Mouse (Mus musculus) embryo, embryonic 11.5 days (tissue): ENCODE data around the gene Card11.

Source experiments
- DNase-seq: peaks from one replicate; pipeline ENCODE4 v3.0.0-alpha.2; 2012; ENCODE audit warnings: low read depth, low spot score

The Card11 gene

GRCm38 (mm10) chr5:141000349-141000748 is at the start of gene Card11:
TSS of gene Card11 (minus strand) at chr5:141000582.
- no peak for DNase-seq

DNA sequence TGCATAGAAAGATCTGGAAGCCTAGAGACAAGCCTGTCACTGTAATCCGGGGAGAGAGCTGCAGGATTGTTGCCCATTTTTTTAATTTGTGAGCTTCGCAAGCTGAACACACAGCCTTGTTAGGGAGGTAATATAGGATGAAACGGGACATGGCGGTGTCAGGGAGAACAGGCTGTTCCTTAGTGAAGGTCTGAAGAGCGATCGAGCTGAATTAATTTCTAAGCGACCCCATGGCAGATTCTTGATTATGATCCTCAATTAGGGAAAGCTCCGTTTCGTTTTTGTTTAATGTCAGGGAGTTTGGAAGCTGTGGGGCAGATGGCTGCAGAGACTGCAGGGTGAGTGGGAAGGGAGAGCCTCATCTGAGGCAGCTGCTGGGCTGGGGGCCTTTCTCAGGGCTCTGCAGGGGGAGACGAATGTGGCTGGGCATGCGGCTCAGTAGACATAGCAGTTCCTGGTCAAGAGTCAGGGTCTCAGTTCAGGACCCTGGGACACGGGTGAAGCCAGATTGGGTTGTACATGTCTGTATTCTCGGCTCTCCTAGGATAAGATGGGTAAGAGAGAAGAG is 47.4 kb upstream of the Card11 start:
- DNase-seq = no peak

DNA sequence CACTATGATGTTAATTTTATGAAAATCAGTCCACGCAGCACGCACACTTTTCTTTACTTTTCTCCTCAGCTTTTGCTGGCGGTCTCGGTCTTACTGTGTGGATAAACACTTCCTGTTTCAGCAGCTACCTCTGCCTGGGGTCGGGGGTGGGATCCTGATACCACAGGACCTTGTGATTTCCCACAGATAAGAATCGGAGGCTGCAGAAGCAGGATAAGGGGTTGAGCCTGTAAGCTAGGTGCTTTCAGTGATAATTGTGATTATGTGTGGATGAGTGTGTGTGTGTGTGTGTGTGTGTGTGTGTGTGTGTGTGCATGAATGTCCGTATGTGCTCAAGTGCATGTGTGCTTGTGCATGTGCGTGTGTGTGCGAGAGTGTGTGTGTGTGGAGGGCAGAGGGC is 44.6 kb upstream of the Card11 start:
- no peak for DNase-seq

- DNase-seq = no peak
Measured at GRCm38 (mm10) chr5:141043654-141044447, 43.5 kb upstream of the Card11 start.

DNA sequence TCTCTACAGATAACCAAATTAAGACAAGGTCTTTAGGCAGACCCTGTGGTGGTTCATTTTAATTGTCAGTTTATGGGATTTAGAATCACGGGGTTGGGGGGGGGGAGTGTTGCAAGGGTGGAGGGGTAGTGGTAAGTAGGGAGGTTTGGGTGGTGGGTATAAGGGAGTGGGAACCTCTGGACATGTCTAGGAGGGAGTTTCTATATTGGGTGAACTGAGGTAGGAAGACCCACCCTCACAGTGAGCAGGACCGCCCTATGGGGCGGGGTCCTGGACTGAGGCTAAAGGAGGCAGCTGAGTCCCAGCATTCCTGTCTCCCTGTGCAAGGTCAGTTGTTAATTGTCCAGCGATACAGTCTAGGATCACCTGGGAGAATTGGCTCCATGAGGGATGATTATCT is 42.0 kb upstream of the Card11 start:
- no peak for DNase-seq

- peak; percentile 17 for DNase-seq
Measured at GRCm38 (mm10) chr5:141040846-141041245, 40.5 kb upstream of the Card11 start.

- DNase-seq = no peak
Measured at GRCm38 (mm10) chr5:141038342-141038741, 38.0 kb upstream of the Card11 start.

GRCm38 (mm10) chr5:141035346-141035745 is 35.0 kb upstream of the Card11 start:
- DNase-seq = no peak

DNA sequence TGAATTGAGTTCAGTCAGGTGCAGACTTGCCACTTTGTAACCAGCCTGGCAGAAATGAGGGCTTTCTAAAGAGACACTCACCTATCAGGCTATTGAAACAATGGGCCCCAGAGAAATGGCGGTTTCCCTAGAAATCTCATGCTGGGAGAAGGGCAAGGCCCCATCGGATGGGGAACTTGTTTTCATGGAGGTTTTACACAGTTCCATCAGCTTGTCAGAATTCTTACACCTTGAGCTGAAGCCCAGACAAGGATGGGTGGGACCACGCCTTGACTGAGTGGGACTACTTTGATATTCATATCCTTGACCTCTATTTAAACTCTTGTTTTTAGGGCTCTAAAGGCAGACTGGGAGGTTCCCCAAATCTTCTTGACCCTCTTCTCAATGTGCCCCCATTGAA is 33.9 kb upstream of the Card11 start:
- DNase-seq = no peak

- DNase-seq = no peak
Measured at GRCm38 (mm10) chr5:141033001-141033400, 32.6 kb upstream of the Card11 start.

- no peak for DNase-seq
Measured at GRCm38 (mm10) chr5:141029364-141029763, 29.0 kb upstream of the Card11 start.

DNA sequence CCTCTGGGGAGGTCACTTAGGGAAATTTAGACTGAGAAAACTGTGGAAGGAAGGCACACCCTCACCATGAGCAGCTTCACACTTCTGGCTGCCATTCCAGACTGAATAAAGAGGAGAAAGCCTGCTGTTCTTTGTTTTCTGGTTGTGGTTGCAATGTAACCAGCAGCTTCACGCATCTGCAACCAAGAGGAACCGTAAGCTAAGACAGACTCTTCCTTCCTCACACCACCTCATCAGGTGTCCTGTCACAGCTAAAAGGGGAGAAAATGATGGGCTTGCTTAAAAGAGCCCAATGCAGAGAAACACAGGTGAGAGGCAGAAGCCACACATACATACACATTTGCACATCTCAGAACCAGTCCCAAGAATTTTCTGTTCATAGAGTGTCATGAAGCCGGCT is 25.3 kb upstream of the Card11 start:
- no peak for DNase-seq

DNA sequence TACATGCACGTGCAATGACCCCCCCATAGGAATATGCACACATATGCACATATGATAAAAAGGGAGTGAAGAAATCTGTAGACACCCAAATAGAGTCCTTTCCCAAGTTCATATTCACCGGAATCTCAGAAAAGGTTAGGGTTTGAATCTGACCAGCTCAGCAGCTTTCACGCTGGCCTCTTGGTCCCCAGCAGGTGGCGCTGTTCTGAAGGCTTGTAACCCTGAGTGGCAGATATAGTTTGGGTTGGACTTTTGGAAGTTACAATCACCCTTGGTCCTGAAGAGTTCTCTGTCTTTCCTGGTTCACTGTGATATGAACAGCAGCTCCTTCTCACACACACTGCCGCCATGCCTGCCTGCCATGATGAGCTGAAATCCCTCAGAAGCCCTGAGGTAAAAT is 24.1 kb upstream of the Card11 start:
- DNase-seq = peak; percentile 11

DNA sequence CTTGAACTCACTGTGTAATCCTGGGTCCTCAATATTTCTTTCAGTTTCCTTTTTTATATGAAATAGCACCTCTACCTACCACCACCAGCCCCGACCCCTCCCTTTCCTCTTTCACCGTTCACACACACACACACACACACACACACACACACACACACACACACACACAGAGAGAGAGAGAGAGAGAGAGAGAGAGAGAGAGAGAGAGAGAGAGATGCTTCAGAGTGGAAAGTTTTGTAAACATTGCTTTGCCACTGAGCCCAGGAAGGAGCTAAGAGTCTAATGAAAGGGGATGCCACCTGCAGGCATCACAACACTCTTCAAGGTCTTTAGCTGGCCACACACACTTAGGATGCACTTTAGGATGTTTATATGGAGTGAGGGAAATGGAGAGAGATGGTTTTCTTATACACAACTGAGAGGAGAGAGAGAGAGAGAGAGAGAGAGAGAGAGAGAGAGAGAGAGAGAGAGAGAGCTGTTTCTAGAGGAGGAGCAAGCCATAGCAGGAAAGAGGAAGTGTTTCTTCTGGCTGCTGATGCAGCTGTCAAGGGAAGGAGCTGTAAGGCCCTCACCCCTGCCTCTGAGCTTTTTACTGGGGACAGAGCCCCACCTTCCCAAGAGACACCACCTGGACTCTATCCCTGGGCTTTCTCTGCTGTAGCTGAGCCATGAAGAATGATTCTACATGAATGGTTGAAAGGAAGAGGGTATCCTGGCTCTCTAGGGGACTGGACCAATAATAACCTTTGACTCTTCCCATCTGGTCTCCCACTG is 17.7 kb upstream of the Card11 start:
- DNase-seq = no peak

DNA sequence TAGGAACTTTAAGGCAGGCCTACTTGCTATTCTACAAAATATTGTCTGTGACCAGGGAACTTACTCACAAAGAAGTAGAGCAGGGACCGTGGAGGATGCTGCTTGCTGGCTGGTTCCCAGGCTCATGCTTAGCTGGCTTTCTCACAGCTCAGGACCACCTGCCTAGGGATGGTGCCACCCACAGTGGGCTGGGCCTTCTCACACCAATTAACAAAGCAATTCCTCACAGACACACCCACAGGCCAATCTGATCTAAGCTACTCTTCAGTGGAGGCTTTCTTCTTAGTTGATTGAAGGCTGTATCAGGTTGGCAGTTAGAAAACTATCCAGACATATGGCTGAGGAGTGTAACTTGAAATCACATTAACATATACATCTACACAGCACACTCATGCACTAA is 15.7 kb upstream of the Card11 start:
- DNase-seq = no peak

DNA sequence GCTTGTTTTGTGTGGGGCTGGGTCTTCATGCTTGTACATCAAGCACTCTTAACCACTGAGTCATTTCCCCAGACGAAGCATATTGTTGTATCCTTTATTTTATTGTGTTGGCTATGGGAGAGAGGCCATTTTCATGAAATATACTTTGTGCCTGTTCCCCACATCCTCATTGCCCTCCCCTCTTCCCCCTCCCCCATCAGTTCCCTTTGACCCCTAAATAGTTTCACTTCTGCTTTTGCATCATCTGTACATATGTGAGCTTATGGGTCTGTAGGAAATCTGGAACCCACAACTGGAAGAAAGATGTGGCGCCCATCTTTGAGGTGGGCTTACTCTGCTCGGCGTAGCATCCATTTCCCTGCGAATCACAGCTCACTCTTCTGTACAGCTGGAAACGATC is 13.8 kb upstream of the Card11 start:
- no peak for DNase-seq

GRCm38 (mm10) chr5:141013465-141013864 is 13.1 kb upstream of the Card11 start:
- peak; percentile 13 for DNase-seq

DNA sequence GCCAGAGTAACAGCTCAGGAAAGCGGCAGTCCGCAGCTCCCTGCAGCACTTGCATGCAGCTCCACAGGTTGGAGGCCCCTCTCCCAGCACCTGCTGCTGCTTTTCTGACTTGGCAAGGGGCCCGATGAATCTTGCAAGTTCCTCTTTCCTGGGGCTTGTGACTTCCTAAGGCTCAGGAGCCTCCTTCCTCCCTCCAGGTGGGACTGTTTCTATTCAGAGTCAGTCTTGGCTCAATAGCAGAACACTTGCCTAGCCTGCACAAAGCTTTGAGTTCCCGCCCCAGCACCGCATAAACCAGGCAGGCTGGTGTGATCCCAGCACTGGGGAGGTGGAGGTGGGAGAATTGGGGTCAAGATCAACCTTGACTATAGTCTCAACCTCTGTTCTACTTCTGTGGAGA is 5.1 kb upstream of the Card11 start:
- no peak for DNase-seq

DNA sequence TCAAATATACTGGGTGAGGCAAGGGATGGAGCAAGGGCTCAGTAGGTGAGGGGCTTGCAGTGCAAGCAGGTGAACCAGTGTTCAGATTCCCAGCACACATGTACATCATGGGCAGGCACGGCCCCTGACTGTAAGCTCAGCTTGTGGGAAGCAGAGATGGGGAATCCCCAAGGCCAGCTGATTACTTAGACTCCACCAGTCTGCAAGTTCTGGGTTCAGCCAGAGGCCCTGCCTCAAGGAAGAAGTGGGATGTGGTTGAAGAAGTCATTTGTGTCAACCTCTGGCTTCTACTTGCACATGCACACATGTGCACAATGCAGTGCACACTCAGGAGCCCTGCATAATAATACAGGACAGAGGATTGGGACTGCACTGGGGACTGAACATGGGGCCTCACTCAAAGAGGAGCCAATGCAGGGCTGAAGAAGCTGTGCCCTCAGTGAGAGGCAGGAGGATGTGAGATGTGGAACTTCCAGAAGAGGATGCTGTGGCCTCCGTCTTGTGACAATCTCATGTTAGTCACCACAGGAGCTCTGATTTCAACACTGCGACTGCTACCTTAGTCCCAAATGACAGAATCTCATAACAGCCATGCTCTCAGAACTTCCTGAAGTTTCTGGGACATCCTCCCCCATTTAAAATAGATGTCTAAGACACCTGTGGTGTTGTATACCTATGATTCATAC is 3.8 kb upstream of the Card11 start:
- no peak for DNase-seq

GRCm38 (mm10) chr5:140999178-140999672 is 1.2 kb downstream of the Card11 start:
- DNase-seq = no peak

DNA sequence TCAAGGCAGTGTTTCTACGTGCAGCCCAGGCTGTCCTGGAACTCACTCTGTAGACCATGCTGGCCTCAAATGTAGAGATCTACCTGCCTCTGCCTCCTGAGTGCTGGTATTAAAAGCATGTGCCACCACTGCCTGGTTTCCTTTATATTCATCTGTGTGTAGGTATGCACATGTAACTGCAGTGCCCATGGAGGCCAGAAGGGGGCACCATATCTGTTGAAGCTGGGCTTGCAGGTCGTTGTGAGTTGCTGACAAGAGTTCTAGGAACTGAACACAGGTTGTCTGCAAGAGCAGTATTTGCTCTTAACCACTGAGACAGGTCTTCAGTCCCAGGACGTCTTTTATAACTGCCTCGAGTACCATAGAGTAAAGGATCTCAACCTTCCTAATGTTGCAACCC is 2.6 kb downstream of the Card11 start:
- no peak for DNase-seq
